Mouse (Mus musculus): Measurements from ENCODE around the gene Paxip1. TPM values are rescaled to one million over a fixed set of nuclear protein-coding genes. Genes with fewer than 3 reads are reported as not detected.

The Paxip1 gene
- 39.2 and 40.0 TPM in 2 replicates for polyA plus RNA-seq (2012; rRNA removed)

DNA sequence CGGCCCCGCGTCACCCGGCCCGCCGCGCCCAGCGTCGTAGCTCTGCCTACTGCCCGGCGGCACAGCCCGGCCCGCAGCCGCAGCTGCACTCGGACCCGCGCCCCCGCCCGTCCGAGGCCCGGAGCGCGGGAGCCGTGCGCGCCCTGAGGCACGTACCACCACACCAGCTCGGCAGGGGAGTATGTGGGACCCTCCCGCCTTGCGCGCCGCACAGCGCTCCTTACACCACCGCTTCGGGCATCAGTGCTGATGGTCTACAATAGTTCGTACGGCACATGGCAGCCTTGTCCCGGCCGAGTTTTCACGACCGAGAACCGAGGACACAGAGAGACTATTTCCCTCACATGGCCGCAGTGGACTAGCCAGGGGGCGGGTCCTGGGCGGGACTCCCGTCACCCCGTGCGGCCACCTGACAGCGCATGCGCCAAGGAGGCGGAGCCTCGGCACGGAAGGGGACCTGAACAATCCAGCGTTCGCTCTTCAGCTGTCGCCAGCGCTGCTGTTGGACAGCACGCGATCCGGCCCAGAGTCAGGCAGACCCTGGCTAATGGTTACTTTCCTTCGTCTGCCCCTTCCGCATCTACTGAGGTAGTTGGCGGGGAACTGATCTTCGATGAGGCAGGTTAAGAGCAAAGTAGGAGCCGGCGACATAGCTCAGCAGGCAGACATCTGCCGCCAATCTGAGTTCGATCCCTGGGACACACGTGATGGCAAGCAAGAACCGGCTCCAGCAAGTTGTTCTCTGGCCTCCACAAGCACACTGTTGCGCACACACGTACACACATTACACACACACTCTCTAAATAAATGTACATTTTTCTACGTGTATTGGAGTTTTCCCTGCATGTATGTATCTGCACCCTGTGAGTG, at the start of gene Paxip1:
Gene Paxip1, minus strand, starts transcription at position 389 of the 870 bp plus-strand sequence.
- peak; percentile 87 to 95 for DNase-seq (ENCODE audit: extremely low spot score in 1 of 2, low spot score in 1 of 2)

DNA sequence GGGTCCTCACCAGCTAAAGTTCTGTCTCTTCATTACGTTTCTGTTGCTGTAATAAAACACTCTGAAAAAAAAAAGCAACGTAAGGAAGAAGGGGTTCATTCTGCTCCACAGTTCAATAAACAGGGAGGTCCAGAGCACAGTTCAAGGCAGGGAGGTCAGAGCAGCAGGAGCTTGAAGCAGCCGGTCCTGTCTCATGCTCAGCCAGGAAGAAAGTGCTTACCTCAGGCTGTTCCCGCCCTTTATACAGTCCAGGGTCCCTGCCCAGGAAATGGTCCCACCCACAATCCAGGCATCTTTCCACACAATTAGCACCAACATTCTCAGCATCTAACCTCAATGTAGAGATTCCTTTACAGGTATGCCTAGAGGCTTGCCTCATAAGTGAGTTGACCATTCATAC, 46.6 kb upstream of the Paxip1 start:
- DNase-seq (ENCODE audit: extremely low spot score in 1 of 2, low spot score in 1 of 2): no peak

DNA sequence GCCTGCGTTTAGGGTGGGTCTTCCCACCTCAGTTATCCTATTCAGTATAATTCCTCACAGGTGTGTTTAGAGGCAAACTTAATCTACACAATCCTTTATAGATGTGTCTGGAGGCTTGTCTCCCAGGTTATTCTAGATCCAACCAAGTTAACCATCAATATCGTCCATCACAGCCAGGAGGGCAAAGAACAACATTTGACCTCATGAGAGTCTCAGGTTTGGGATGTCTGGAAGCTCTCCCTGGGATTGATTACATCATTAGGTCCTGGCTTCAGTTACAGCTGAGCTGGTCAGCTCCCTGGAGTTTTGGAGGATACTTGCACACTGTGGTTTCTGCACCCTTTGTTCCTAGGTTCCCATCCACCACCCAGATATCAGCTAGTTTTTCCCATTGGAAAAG, 43.6 kb upstream of the Paxip1 start:
- DNase-seq (ENCODE audit: extremely low spot score in 1 of 2, low spot score in 1 of 2): no peak

DNA sequence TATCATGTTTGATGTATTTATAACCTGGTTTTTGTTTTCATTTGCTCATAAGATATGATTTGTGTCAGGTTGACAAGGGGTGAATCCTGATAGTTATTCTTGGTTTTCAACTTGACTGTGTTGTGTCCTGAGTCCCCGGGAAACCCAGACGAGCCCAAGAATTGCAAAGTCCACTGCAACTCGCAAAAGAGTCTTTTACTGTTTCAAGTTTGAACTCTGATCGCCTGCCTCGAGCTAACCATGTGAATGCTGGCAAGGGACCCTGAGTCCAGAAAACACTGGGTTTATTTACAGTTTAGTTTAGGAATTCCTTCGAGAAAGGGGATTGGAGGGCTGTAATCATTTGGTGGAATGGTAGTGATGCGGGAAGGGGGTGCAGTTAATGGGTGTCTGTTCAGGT, 36.5 kb upstream of the Paxip1 start:
- DNase-seq (ENCODE audit: extremely low spot score in 1 of 2, low spot score in 1 of 2): no peak

DNA sequence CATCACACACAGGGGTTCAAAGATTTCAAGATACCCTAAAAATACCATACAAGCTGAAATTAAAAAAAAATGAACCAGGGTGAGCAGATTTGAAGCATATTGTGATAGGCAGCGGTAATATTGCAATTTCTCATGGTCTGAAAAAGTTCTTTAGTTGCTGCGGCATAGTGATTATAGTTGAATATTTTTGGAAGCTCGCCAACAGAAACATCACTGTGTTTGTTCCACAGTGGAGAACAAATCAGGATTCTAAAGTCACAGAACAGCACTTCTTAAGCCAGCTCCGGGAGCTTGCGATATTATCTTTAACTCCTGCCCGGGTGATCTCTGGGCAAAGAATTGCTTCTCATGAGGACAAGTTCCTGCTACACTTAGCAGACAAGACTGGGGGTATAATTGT, 29.7 kb upstream of the Paxip1 start:
- no peak for DNase-seq (ENCODE audit: extremely low spot score in 1 of 2, low spot score in 1 of 2)

DNA sequence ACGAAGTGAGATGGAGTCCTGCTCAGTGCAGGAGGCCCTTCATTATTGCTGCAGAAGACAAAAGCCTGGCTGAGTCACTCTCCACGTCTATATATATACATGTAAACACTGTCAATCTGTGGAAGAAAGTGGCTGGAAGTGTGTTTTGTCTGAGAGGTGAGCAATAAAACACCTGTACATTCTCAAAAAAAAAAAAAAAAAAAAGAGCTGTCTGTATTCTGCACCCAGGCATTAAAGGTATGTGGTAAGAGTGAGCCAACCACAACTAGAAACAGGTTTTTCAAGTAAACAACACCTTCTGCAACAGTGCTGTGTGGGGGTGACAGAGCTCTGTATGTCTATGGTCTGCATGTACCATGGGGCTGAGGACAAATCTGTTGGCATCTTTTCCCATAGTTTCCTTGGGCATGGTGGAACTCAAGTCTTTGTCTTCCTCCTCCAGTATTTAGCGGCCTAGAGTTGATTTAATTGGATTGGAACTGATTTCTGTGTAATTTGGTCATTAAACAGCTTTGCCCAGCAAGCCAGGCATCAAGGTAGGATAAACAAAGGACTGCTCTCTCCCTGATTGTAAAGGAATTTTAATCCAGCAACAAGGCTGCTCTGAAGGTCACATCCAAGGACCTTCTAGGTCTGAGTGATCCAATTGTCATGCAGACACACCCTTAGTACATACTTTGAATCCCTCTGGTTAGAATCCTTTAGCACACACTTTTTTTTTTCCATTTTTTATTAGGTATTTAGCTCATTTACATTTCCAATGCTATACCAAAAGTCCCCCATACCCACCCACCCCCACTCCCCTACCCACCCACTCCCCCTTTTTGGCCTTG, 27.6 kb upstream of the Paxip1 start:
- no peak for DNase-seq (ENCODE audit: extremely low spot score in 1 of 2, low spot score in 1 of 2)

DNA sequence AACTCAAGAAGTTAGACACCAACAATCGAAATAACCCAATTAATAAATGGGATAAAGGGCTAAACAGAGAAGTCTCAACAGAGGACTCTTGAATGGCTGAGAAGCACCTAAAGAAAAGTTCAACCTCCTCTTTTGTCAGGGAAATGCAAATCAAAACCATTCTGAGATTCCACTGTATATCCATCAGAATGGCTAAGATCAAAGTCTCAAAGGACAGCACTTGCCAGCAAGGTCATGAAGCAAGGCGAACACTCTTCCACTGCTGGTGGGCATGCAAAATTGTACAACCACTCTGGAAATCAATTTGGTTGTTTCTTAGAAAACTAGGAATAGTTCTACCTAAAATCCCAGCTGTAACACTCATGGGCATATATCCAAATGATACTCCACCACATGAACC, 22.8 kb upstream of the Paxip1 start:
- no peak for DNase-seq (ENCODE audit: extremely low spot score in 1 of 2, low spot score in 1 of 2)

DNA sequence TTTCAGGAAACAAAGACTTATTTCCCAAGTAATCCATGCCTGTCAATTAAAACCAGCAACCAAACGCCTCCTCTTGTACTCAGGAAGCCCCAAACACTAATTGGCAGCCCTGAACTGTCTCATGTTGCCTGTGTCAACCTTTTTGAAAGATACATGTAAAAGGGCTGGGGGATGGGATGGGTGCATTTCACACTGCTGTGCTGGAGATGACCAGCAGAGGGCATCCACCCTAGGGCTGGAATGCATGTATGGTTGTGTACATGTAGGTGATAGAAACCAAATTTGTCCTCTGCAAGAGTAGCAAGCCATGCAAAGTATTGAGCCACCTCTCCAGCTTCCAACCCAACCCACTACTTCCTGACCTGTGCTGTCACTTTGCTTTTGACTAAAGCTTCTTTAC, 2.4 kb upstream of the Paxip1 start:
- DNase-seq (ENCODE audit: extremely low spot score in 1 of 2, low spot score in 1 of 2): peak; percentile 25 to 89

DNA sequence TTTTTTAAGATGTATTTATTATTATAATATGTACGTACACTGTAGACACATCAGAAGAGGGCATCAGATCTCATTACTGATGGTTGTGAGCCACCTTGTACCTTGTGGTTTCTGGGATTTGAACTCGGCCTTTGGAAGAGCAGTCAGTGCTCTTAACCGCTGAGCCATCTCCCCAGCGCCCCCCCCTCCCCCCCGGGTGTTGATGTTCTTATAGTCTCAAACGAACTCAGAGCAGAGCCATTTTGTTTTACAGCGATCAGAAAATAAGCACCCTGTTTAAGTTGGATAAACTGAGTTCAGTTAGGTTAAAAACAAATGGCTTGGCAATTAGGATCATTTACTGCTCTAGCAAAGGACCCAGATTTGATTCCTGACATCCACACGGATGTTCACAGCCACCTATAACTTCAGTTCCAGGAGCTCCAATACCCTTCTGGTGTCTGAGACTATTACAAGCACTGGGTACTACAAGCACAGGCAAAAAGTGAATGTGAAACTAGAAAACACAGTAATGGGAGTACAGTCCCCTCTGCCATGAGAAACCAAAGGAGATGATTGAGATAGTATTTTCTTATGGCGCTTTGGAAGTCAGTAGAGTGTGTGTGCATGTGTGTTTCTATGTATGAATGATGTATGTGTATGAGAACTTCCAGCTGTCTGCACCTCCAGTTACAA, 1.2 kb upstream of the Paxip1 start:
- DNase-seq (ENCODE audit: extremely low spot score in 1 of 2, low spot score in 1 of 2): no peak

DNA sequence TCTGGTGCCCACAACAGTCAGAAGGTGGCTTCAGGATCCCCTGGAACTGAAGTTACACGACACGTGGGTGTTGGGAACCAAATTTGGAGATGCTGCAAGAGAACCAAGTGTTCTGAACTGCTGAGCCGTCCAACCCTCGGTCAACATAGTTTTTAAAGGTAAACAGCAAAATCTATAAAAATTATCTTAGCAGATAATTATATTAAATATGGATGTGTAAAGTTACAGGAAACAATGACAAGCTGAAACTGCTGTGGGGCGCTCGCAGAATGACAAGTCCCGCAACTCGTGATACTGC, 631 bp upstream of the Paxip1 start:
- peak in 1 of 2 experiments; percentile 45 for DNase-seq (ENCODE audit: extremely low spot score in 1 of 2, low spot score in 1 of 2)

DNA sequence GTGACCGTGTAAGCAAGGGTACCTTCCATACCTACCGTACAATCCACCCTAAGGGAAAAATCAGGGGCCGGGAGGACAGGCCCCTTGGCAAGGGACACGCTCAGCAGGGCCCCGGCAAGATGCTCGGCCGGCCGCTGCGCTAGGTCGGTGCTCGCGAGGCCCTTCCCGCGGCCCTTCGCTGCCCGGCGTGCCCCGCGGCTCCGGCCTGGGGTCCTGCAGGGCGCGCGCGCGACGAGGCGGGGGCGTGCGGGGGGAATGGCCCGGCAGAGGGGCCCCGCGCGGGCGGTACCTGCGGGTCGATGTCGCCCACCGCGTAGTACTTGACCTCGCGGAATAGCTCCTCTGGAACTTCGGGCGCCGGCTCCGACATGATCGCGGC, 592 bp downstream of the Paxip1 start:
- DNase-seq (ENCODE audit: extremely low spot score in 1 of 2, low spot score in 1 of 2): peak in 1 of 2 experiments; percentile 53

DNA sequence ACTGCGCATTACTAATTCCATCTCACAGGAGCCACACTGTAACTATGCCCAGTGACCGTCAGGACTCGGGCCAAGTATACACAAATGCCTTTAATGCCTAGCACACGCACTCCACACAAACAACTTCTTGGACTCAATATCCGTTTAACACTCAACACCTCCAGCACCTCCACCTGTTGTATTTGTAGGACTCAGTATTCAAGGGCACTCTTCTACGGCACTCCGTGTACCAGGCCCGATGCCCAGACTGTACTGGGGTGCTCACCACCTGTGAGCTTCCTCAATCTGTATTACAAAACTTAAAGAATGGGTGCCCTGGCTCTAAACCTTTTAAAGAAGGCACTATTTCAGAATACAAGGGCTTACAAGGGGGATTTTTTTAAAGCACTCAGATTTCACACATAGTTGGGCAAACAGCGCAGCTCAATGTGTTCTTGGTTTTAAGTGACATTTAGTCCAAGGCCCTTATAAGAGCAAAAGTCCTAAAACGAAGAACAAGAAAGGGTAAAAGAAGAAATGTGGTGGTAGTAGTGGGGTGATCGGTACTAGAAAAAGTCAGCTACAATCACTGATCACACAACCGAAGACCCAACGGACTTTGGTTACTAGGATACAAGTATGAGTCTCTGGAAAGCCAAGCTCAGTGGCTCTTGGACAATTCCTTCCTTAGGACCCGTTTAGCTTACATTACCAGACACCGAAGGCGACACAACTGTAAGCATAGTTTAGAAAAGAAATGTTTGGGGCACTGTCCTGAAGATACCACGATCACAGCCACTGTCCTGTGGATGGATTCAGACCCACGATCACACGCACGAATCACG, 1.2 kb downstream of the Paxip1 start:
- peak in 1 of 2 experiments; percentile 17 for DNase-seq (ENCODE audit: extremely low spot score in 1 of 2, low spot score in 1 of 2)

DNA sequence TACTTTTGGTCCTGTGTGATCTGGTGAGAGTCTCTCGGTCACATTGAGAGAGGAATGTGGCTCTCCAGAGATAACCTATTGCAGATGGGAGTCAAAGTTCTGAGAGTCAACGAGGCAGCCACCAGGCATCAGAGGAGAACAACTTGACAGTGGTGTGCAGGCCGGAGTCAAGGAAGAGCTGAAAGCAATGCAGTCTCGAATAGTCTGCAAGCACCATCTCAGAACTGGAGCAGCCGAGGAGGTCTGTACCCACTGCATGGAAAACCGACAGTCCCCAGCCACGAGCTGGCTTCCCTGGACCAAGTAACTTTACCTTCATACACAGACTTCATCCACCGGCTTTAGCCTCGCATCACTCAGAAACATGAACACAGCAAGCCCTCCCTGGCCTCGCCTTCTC, 1.9 kb downstream of the Paxip1 start:
- no peak for DNase-seq (ENCODE audit: extremely low spot score in 1 of 2, low spot score in 1 of 2)

DNA sequence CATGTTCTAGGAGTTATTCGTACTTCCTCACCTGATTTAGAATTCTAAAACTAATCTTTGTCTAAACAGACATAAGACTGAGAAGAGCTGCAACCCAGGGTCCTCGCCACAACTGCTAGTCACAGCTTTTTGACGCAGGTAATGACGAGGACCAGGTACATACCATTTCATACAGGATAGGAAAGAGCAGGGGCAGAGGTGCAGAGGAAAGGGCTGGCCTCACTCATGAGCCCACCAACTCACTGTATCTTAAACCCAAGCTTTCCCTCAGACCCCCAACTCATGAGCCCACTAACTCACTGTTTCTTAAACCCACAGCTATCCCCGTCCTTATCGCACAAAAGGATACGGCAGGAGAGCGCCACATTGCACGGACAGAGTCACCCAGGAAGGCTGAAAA, 8.1 kb downstream of the Paxip1 start:
- DNase-seq (ENCODE audit: extremely low spot score in 1 of 2, low spot score in 1 of 2): no peak

DNA sequence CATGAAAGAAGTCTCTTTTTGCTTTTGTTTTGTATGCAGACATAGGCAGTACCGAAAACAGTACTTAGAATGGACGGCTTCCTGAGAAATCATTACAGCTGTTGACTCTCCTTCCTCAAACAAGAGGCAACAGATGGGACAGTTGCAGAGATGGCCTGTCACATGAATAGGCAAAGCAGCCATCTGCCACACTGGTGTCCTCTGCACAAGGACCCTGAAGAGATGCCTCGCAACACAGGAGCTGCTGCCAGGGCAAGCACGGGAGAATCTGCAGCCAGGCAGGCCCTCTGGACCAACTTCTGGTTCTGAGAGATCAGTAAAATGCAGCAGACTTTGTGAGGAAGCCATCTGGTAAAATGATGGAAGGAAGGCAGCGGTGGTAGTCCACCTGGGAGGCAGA, 23.5 kb downstream of the Paxip1 start:
- no peak for DNase-seq (ENCODE audit: extremely low spot score in 1 of 2, low spot score in 1 of 2)

DNA sequence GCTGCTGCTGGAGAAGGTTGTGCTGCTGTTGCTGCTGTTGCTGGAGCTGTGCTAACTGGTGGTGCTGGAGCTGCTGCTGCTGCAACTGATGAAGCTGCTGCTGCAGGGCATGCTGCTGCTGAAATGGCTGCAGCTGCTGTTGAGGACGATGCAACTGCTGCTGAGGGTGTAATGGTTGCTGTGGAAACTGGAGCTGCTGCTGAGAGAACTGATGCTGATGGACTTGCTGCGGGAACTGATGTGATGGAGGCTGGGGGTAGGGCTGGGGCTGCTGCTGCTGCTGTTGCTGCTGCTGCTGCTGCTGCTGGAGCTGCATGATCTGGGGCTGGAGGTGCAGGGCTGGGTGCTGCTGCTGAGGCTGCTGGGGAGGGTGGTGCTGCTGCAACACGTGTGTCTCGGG, 25.7 kb downstream of the Paxip1 start:
- no peak for DNase-seq (ENCODE audit: extremely low spot score in 1 of 2, low spot score in 1 of 2)

DNA sequence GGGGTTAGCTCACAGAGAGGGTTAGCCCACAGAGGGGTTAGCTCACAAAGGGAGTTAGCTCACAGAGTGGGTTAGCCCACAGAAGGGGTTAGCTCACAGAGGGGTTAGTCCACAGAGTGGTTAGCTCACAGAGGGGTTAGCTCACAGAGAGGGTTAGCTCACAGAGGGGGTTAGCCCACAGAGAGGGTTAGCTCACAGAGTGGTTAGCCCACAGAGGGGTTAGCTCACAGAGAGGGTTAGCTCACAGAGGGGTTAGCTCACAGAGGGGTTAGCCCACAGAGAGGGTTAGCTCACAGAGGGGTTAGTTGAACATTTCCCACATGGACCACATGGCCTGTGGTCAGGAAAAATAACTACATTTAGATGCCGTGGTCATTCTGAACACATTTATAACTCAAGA, 46.5 kb downstream of the Paxip1 start:
- DNase-seq (ENCODE audit: extremely low spot score in 1 of 2, low spot score in 1 of 2): no peak

DNA sequence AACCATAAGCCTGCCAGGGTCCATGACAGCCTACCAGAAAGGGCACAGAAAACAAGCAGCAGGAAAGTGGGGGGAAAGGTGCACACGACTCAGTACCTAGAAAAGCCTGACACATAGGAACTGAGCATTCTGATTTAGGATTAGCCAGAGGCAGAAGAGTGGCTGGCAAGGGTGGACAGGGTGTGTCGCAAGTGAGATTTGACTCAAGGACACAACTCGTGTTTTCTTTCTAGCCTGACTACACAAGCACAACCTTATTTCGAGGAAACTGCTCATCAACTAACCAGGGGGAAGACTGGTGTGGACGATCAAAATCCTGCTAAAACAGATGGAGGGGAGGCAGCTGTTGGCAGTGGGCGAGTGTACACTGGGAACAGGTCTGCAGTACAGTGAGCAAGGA, 52.3 kb downstream of the Paxip1 start:
- no peak for DNase-seq (ENCODE audit: extremely low spot score in 1 of 2, low spot score in 1 of 2)

DNA sequence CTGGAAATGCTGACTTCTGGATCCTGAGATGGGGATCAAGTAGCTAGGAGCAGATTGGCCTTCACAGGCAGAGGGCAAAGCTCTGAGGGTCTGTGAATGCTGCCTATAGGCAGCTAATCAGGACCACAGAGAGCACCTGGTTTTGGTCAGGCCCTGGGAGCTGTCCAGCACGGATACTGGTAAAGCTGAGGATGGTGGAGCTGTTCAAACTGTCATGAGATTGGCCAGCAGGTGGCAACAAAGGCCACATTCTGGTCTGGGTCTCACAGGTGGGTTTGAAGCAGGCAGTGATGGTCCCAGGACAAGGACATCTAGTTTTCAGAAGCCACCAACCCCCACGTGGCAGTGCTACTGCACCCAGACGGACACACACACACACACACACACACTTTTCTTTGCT, 54.3 kb downstream of the Paxip1 start:
- peak in 1 of 2 experiments; percentile 50 for DNase-seq (ENCODE audit: extremely low spot score in 1 of 2, low spot score in 1 of 2)

DNA sequence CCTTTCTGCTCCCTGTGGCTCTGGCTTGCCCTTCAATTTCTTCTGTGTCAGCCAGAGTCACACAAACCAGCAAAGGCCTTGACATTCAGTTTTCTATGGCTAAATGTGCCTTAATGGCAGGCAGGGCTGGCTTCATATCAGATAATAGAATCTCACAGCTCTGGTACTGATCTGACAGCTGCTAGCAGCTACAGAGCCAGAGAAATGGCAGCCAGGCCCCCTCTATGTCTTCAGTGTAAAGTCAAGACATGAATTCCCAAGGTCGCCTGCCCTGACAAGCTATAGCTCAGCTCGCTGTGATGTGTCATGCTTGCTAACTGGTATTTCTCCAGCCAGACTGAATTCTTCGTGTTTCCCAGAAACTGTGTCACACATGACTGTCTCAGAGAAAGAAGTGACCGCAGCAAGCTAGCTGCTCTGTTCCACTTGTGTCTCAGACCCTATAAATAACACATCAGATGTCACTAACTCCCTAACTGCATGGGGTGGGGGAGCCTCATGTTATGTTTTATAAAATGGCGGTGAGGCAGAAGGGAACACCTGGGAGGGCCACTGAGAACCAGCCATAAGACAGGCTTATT, 59.1 kb downstream of the Paxip1 start:
- peak; percentile 29 to 52 for DNase-seq (ENCODE audit: extremely low spot score in 1 of 2, low spot score in 1 of 2)

Measured in frontal cortex, adult 2 months (tissue).